Comparison of ENCODE assay signal across 8 mouse cellular contexts in genomic region chr3:83765871-83766725, GRCm38 (mm10). TPM values are rescaled to one million over a fixed set of nuclear protein-coding genes. Genes with fewer than 3 reads are reported as not detected.
A peak's percentile ranks its signal among the peaks of the same experiment; 100 is the strongest.
DNase-seq lines count a peak whose midpoint lies in the region; ATAC-seq and TF ChIP-seq lines count a peak whose summit lies in the region.

Gene Sfrp2 (plus strand): TSS chr3:83766321.

- peak within 1 kb of the TSS; percentile 67 for H3K27ac ChIP-seq in forebrain, embryonic 12.5 days
- H3K27ac ChIP-seq in hindbrain, embryonic 13.5 days, result peak within 1 kb of the TSS; percentile 62
- no peak within 1 kb of the TSS for H3K27ac ChIP-seq in liver, embryonic 11.5 days (ENCODE audit: low read depth, low read length)

- H3K9ac ChIP-seq in forebrain, embryonic 12.5 days, result peak within 1 kb of the TSS; percentile 80
- H3K9ac ChIP-seq in hindbrain, embryonic 13.5 days, result peak within 1 kb of the TSS; percentile 79
- H3K9ac ChIP-seq in liver, embryonic 11.5 days (ENCODE audit: low read depth, low read length), result peak within 1 kb of the TSS; percentile 35

- CTCF ChIA-PET in Patski (lab: Charles Lee), result no interaction called here

- H3K4me1 ChIP-seq in forebrain, embryonic 12.5 days, result peaks cover 51% of the 10 kb centered on the region
- H3K4me1 ChIP-seq in hindbrain, embryonic 13.5 days (replicated peaks), result peaks cover 48% of the 10 kb centered on the region
- no peaks in the 10 kb centered on the region for H3K4me1 ChIP-seq in liver, embryonic 11.5 days (replicated peaks; ENCODE audit: control insufficient read depth, insufficient read depth, low read length)

- TF ChIP-seq CTCF in Patski (IDR thresholded peaks at IDR 0.05), result no peak

- peaks cover 16% of the 10 kb centered on the region for H3K36me3 ChIP-seq in forebrain, embryonic 12.5 days (replicated peaks)
- no peaks in the 10 kb centered on the region for H3K36me3 ChIP-seq in hindbrain, embryonic 13.5 days
- no peaks in the 10 kb centered on the region for H3K36me3 ChIP-seq in liver, embryonic 11.5 days (ENCODE audit: control insufficient read depth, insufficient read depth, low read length)

- peak; percentile 10 for ATAC-seq in Patski
- peak; percentile 88 for ATAC-seq in forebrain, embryonic 12.5 days (ENCODE audit: low FRiP score)
- ATAC-seq in hindbrain, embryonic 13.5 days (ENCODE audit: low FRiP score), result peak; percentile 69
- peak; percentile 48 for ATAC-seq in liver, embryonic 11.5 days (replicated peaks; ENCODE audit: low FRiP score)

- under 1% methylated on average over 67 of the region's 82 CpGs for WGBS in forebrain, embryonic 12.5 days
- WGBS in hindbrain, embryonic 13.5 days, result under 1% methylated on average over 82 of the region's 82 CpGs
- WGBS in liver, embryonic 11.5 days, result 1% methylated on average over 76 of the region's 82 CpGs

- POLR2A ChIA-PET in Patski (lab: Charles Lee), result no interaction called here

- peak; percentile 92 for DNase-seq in heart, adult 11 months
- DNase-seq in heart, adult 8-10 months (ENCODE audit: low spot score), result no peak
- no peak for DNase-seq in Patski (ENCODE audit: low read depth, low spot score)
- peak; percentile 73 for DNase-seq in liver, embryonic 11.5 days (ENCODE audit: low spot score)
- DNase-seq in ovary, postnatal 14 days (ENCODE audit: low spot score), result peak; percentile 53
- no peak for DNase-seq in adipocyte (ENCODE audit: low spot score)

- in situ Hi-C loops in Patski (cut with MboI; ENCODE audit: low pct_unique_long_range_greater_than_20kb), result no loop called here

- peaks cover 67% of the 10 kb centered on the region for H3K27me3 ChIP-seq in Patski
- peaks cover 32% of the 10 kb centered on the region for H3K27me3 ChIP-seq in forebrain, embryonic 12.5 days
- H3K27me3 ChIP-seq in hindbrain, embryonic 13.5 days, result peaks cover 29% of the 10 kb centered on the region; the same call in 1 of the 2 replicates
- peaks cover 61% of the 10 kb centered on the region for H3K27me3 ChIP-seq in liver, embryonic 11.5 days (replicated peaks; ENCODE audit: control insufficient read depth, insufficient read depth, low read length)

- peak within 1 kb of the TSS; percentile 90 for H3K4me2 ChIP-seq in forebrain, embryonic 12.5 days
- peak within 1 kb of the TSS; percentile 88 for H3K4me2 ChIP-seq in hindbrain, embryonic 13.5 days
- H3K4me2 ChIP-seq in liver, embryonic 11.5 days, result peak within 1 kb of the TSS; percentile 67

- H3K4me3 ChIP-seq in forebrain, embryonic 12.5 days (replicated peaks), result peak within 1 kb of the TSS; percentile 64
- H3K4me3 ChIP-seq in hindbrain, embryonic 13.5 days, result peak within 1 kb of the TSS; percentile 59
- peak within 1 kb of the TSS; percentile 57 for H3K4me3 ChIP-seq in liver, embryonic 11.5 days (ENCODE audit: low read depth, low read length)

- no peaks in the 10 kb centered on the region for H3K9me3 ChIP-seq in forebrain, embryonic 12.5 days
- H3K9me3 ChIP-seq in hindbrain, embryonic 13.5 days, result no peaks in the 10 kb centered on the region
- no peaks in the 10 kb centered on the region for H3K9me3 ChIP-seq in liver, embryonic 11.5 days (ENCODE audit: control insufficient read depth, low read length)

RNA-seq across cellular contexts. Expression of gene Sfrp2, which starts in this region (rescaled TPM):
- total RNA-seq in heart, adult 8-10 months (2022), result 1 to 10 TPM; 2.5 to 3.5 (median 3.1) TPM
- 0.23 TPM for polyA plus RNA-seq in Patski (2021)
- polyA plus RNA-seq in forebrain, embryonic 12.5 days (2016; fragmentation: Nextera tagmentation; extraction: Ambion mirVana), result 84.3 and 105 TPM in 2 replicates
- 71.1 and 83.7 TPM in 2 replicates for polyA plus RNA-seq in hindbrain, embryonic 13.5 days (2015; fragmentation: Nextera tagmentation; extraction: Ambion mirVana)
- polyA plus RNA-seq in liver, embryonic 11.5 days (2014; fragmentation: Nextera tagmentation; extraction: Ambion mirVana), result 26.4 and 27.7 TPM in 2 replicates

Comparison
In these comparisons a context has a peak if more than half of its experiments do, and no peak if none do; other contexts are left out.
1. RNA of gene Sfrp2 (polyA plus RNA-seq): 84.3 to 105 TPM in forebrain, embryonic 12.5 days, 71.1 to 83.7 TPM in hindbrain, embryonic 13.5 days and 26.4 to 27.7 TPM in liver, embryonic 11.5 days; 0.23 TPM in Patski (single experiment); every median in the first group is over 10 times any median in the second.
2. DNase-seq: peak in heart, adult 11 months (single experiment), liver, embryonic 11.5 days (single experiment) and ovary, postnatal 14 days (single experiment); none in heart, adult 8-10 months (single experiment), Patski (single experiment) and adipocyte (single experiment).
3. Peak in ATAC-seq in Patski; RNA of the gene not detected or under 1 TPM.
4. ATAC-seq: peak in every context shown above with its lines; median percentile 88 in forebrain, embryonic 12.5 days; 69 in hindbrain, embryonic 13.5 days; 48 in liver, embryonic 11.5 days; 10 in Patski.
5. Peak in every context shown above with its lines, with median percentiles within 50 percentile points of each other: H3K4me2 ChIP-seq, H3K4me3 ChIP-seq and H3K9ac ChIP-seq.